Mouse (Mus musculus) urinary bladder, adult 2 months (tissue): ENCODE data around the gene Gbp2. TPM values are rescaled to one million over a fixed set of nuclear protein-coding genes. Genes with fewer than 3 reads are reported as not detected.

Experiments
- polyA plus RNA-seq: library from polyadenylated mRNA; depleted of rRNA; stranded (reverse); fragments of >200 nt; gene quantifications from 2 replicates; pipeline ENCODE4 v1.2.3, GENCODE M21; 2012; rRNA removed

Gbp2 gene
- polyA plus RNA-seq, 1 experiment, result 76.1 TPM

Other genes starting within 250 kb of the Gbp2 start
- gene Pdlim5, start 224.9 kb upstream of the Gbp2 start, polyA plus RNA-seq, result 67.3 and 73.8 TPM in 2 replicates
- 18.0 and 31.9 TPM in 2 replicates for gene Gbp5, start 126.6 kb upstream of the Gbp2 start, polyA plus RNA-seq
- 8.4 and 19.1 TPM in 2 replicates for gene Gbp7, start 90.3 kb upstream of the Gbp2 start, polyA plus RNA-seq
- 40.3 and 56.4 TPM in 2 replicates for gene Gbp3, start 60.6 kb upstream of the Gbp2 start, polyA plus RNA-seq
- 0.78 and 2.7 TPM in 2 replicates for gene Gbp2b, start 25.8 kb upstream of the Gbp2 start, polyA plus RNA-seq
- 8.4 and 9.0 TPM in 2 replicates for gene Kyat3, start 80.4 kb downstream of the Gbp2 start, polyA plus RNA-seq
- 36.3 and 44.0 TPM in 2 replicates for gene Gtf2b, start 144.4 kb downstream of the Gbp2 start, polyA plus RNA-seq